Mouse (Mus musculus): ENCODE results near the gene Kiss1r.
A peak's percentile ranks its signal among the peaks of the same experiment; 100 is the strongest.
"Not testable (repeated sequence)": the region's sequence is repeated elsewhere in the genome, so short reads cannot be mapped to it uniquely, and the experiment has no call there.

Gene Kiss1r

DNA sequence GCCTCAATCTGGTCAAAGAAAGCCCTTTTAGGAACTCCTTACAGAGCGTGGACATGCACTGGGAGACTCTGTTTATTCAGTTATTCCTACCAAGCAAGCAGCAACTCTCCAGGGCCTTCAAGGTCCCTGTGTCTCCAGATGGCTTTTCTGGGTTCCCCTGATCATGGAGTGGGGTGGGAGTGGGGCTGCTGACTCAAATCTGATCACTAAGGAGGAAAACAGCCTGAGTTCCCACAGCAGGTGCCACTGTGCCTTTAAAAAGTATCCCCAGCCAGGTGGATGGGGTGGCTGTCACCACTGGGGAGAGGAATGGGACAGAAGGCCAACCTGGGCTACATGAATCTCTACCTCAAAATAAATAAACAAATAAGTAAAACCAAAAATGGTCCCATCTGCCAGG lies 26.2 kb downstream of the Kiss1r start:
- no peak for DNase-seq

DNA sequence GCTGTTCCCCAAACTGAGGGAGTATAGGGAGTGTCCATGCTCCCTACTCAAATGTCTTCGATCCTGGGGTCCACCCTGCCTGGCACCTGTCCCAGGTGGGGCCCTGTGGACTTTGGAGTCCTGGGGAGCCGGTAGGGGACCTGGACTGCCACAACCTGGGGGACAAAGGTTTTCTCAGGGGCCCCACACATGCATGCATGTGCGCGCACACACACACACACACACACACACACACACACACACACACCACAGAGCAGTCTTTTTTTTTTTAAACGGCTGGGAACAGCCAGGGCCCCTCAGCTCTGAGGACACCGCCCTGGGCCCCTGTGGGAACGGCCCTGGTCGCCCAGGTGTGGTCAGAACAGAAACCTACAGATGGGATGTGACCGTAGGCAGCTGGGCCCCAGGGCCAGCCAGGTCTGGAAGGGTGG lies 26.7 kb downstream of the Kiss1r start:
- no peak for DNase-seq

- DNase-seq = no peak
Measured at GRCm38 (mm10) chr10:79945507-79946234, 28.9 kb downstream of the Kiss1r start.

GRCm38 (mm10) chr10:79946752-79947322 lies 30.1 kb downstream of the Kiss1r start:
- DNase-seq = no peak

DNA sequence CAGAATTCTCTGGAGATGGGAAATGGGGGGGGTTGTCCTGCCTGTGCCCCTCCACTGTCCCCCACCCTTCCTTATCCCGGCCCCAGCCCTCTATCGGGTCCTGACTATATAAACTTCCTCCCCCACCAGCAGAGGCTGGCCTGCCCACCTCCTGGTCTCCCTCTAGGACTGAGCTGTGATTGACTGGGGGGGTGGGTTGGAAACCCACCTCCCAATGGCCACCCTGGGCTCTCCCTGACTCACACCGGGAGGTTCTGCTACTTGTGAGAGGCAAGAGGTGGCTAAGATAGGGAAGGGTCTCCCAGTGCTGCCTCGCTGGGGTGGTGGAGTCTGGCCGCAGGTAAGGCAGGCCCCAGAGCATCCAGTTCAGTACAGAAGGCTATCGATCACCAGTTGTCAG lies 30.7 kb downstream of the Kiss1r start:
- DNase-seq = no peak

DNA sequence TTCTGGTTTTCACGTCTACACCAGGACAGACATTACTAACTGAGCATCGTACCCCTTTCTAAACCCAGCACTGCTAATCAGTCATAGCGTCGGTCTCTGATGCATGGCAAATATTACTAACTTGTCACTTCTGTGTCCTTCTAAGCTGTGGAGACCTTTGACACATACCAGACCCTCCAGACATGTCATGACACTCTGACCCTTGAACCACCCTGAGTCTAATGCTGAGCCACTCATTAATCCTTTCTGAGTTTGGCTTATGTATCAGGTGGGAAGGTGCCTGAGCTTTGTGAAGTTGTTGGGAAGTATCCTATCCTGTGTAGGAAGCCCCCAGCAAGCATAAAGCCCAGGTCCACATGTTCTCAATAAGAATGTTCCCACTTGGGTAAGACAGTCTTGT lies 33.1 kb downstream of the Kiss1r start:
- no peak for DNase-seq

GRCm38 (mm10) chr10:79950661-79951060 lies 33.9 kb downstream of the Kiss1r start:
- DNase-seq = no peak

DNA sequence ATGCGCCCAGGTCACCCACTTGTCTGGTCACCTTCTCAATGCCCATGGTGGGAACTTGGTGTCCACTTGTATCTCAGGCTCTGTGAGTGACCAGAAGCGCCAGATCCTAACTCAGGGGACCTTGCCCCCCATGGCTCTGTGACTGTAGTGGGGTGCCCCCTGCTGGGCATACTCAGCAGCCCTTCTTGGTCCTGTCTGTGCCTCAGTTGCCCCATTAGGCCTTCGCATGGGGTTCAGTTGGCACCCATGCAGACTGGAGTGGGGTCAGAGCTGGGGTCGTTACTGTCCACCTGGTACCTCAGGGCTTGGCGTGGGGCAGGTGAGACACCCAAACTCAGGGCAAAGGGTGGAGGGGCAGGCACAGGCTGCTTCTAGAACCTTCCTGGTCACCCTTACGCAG lies 37.2 kb downstream of the Kiss1r start:
- peak; percentile 66 for DNase-seq

GRCm38 (mm10) chr10:79955691-79956090 lies 38.9 kb downstream of the Kiss1r start:
- no peak for DNase-seq

DNA sequence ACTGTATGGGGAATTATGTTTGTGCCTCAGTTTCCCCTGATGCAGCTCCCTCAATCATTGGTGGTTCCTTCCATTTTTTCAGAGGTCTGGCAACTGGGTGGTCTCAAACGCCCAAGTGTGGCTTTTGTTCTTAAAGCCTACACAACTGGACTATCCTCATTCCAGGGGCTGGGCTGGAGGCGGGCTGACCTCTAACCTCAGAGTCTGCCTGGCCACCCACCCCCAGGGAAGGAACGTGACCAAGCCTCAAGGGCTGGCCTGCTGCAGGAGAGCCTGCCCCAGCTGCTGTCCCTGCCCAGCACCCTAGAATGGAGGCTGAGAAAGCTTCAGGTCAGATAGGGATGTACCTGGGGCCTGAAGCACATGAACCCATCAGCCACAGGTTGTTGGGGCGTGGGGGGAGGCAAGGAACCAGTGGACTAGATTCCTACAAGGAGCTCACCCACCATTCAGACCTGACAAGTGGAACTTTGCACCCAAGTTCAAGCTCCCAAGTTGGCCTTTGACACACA lies 39.9 kb downstream of the Kiss1r start:
- DNase-seq = no peak

GRCm38 (mm10) chr10:79958140-79958816 lies 41.5 kb downstream of the Kiss1r start:
- peak; percentile 89 for DNase-seq

GRCm38 (mm10) chr10:79959412-79959811 lies 42.6 kb downstream of the Kiss1r start:
- not testable (repeated sequence) for DNase-seq

DNA sequence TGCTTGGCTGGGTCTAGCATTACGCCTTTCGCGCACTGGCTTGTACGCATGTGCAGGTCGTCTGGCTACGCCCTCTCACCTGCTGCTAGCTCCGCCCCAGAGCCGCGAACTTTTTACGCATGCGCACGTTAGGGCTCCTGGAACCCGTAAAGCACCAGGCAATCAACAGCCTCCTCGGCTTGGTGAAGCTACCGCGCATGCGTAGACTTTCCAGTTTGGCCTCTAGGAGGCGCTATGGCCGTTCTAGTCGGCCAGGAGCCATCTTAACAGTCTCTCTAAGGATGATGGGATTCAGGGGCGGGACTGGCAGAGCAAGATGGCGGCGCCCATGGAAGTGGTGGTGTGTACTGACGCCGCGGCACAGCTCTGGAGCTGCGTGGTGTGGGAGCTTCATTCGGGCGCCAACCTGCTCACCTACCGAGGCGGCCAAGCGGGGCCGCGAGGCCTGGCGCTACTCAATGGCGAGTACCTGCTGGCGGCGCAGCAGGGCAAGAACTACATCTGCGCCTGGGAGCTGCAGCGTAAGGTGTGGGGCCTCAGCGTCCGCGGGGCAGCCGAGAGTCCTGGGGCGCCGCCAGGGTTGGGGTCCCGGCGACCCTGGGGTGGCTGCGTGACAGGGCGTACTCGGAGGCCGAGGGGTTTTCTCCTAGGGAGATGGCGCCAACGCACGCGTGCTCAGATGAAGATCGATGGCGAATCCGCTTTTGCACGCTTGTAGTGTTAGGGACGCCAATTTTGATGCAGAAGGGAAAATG lies 43.3 kb downstream of the Kiss1r start, which contains the start of gene Wdr18:
Gene Wdr18, plus strand, starts transcription at position 306 of the 755 bp plus-strand sequence.
- peak; percentile 100 for DNase-seq

GRCm38 (mm10) chr10:79960671-79961294 lies 44.0 kb downstream of the Kiss1r start:
- DNase-seq = no peak

DNA sequence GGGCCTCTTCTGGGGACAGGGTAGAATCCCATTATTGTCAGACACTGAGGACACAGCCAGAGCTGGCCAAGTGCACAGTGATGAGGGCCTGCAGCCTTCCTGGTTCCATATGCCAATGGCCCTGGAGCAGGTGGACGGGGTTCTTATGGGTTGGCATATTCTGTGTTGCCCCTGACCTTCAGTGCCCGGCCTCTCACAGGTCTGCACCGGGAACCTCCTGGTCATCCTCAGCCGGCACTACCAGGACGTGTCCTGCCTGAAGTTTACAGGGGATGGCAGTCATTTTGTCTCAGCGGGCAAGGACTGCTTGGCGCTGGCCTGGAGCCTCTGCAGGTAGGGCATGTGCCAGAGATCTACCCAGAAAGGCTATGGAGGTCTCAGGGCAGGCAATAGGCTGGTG lies 48.0 kb downstream of the Kiss1r start:
- no peak for DNase-seq

DNA sequence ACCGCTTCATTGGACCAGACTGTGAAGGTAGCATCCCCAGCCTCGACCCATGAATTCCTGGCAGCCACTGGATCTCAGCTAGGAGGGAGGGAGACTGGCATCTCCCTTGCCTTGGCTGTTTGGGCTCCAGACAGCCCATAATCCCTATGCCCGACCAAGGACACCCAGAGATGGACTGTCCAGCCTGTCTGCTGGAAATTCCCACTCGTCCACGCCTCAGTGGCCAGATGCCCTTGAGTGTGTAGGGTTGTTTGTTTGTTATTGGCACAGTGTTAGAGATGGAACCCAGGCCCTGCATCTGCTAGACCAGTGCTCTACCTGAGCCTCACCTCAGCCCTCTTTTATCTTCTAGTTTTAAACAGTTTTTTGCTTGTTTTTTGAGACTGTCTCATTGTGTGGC lies 48.6 kb downstream of the Kiss1r start:
- no peak for DNase-seq

- no peak for DNase-seq
Measured at GRCm38 (mm10) chr10:79966886-79967400, 50.2 kb downstream of the Kiss1r start.

DNA sequence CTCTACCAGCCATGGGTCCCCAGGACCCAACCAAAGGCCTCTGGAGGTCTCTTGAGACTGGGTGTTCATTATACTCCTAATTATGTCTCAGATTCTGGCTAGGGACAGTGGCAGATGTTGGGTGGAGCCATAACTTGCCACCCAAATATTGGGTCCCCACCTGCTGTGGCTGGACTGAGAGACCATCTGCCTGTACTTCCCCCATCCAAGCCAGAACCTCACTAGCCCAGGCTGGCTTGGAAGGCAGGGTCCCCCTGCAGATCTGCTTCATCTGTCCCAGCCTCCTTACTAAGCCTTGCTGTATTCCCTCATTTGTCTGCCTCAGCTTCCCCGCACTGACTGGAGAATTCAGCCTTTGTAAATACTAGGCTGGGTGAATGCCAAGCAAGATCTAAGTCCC lies 51.4 kb downstream of the Kiss1r start:
- DNase-seq = no peak

- DNase-seq = no peak
Measured at GRCm38 (mm10) chr10:79969124-79969568, 52.4 kb downstream of the Kiss1r start.

- DNase-seq = no peak
Measured at GRCm38 (mm10) chr10:79970415-79971182, 53.8 kb downstream of the Kiss1r start, which contains the start of gene Grin3b. Gene Grin3b, plus strand, starts transcription at chr10:79970715.

DNA sequence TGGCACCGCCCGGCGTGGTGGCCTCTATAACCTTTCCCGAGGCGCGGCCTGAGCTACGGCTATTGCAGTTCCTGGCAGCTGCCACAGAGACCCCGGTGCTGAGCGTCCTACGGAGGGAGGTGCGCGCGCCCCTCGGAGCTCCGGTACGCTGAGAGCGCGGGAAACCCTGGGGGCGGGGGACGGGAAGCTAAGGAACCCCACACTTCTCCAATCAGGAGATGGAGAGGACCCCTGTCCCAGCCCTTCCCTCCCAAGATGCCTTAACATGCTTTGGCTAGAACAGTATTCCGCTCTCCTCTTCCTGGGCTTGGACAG lies 54.4 kb downstream of the Kiss1r start:
- no peak for DNase-seq
